Mouse (Mus musculus): ENCODE results near the gene Fis1. TPM values are rescaled to one million over a fixed set of nuclear protein-coding genes. Genes with fewer than 3 reads are reported as not detected.
A peak's percentile ranks its signal among the peaks of the same experiment; 100 is the strongest.

Fis1 gene
- total RNA-seq, 2 experiments from 2014 or later = 226 to 227 TPM

DNA sequence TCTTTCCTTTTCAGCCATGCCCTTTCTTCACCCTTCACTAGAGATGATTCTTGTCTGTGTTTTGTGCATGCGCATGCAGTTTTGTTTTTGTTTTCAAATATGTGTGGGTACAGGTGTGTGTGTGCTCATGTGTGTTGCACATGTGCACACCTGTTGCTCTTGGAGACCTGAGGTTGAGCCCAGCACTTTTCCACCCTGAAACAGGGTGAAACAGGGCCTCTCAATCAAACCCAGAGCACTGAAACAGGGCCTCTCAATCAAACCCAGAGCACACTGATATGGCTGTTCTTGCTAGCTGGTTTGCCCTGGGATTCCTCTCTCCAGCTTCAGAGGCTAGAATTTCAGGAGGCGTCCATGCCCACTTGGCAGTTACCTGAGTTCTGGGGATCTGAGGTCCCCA is 47.5 kb downstream of the Fis1 start:
- DNase-seq (ENCODE audit: extremely low spot score in 1 of 2, low spot score in 2 of 2) = no peak
- intact Hi-C loops (cut with DNase I) = no loop called here

DNA sequence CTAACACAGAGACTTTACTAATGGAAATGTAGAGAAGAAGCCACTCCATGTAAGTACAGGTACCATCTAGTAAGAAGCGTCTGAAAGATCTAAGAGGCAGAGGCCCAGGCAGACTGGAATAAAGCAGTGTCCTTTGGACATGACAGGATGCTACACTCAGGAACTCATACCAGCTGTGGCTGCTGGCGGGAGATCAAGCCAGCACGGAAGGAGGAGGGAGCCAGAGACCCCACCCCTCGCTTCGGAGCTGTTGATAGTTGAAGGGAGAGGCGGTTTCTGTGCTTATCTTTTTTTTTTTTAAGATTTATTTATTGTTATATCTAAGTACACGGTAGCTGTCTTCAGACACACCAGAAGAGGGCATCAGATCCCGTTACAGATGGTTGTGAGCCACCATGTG is 54.2 kb downstream of the Fis1 start:
- intact Hi-C loops (cut with DNase I) = no loop called here
- no peak for DNase-seq (ENCODE audit: extremely low spot score in 1 of 2, low spot score in 2 of 2)

DNA sequence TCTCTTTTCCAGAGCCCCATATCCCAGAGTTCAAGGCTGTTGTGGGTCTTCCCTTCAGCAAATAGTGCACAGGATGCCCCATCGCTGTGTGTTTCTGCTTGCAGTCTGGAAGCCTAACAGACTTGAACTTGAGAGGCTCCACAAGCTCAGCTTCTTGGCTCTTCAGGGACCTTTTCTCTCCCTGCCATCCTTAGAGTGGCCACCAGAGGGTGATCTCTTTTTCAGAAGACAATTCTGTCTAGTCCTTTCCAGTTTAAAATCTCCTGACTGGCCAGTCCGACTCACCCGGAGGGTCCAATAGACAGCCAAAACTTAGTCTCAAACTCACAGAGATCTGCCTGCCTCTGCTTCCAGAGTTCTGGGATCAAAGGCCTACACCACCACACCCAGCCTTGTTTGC is 56.9 kb downstream of the Fis1 start:
- intact Hi-C loops (cut with DNase I) = loop anchor here (5.0 kb wide), 1 partner anchor 78 kb away; no protein-coding TSS in a partner anchor
- DNase-seq (ENCODE audit: extremely low spot score in 1 of 2, low spot score in 2 of 2) = peak in 1 of 2 experiments; percentile 60

DNA sequence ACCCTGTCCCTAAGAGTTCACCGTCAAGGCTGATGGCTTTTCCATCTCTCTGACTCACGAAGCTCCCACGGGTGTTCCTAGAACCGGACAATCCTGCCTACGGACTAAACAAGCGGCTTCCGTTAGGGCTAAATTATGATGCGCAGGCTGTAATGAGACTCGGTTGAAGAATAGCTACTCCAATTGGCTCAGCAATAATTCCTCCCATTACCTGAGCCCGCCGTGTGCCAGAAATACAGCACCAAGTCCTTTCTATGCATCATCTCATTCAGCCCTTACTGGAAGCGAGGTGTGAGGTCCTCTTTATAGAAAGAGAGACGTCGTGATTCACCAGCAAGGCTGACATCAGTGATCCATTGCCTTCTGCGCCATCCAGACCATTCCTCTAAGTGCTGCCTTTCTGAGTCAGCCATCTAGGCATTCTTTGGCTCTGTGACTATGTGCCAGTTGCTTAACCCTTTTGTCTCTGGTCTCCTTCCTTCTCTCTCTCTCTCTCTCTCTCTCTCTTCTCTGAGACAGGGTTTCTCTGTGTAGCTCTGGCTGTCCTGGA is 59.4 kb downstream of the Fis1 start:
- intact Hi-C loops (cut with DNase I) = loop anchor here (5.0 kb wide), 1 partner anchor 80 kb away; no protein-coding TSS in a partner anchor
- no peak for DNase-seq (ENCODE audit: extremely low spot score in 1 of 2, low spot score in 2 of 2)

Small RNAs within 50 kb of the gene (microRNA-seq; reads per million reads assigned to microRNA genes)
- 449 reads per million, percentile 70 among the genes with 10 or more reads in this experiment for gene Mir702

Other genes with a start within 250 kb of the Fis1 start
- 10 to 100 TPM; 24.8 to 25.3 TPM for gene Col26a1, start 70.1 kb upstream of the Fis1 start, total RNA-seq (2021)
- gene Ift22, start 45.1 kb upstream of the Fis1 start, total RNA-seq (2021) = 10 to 100 TPM; 88.2 to 88.9 TPM
- not detected for gene Cldn15, start 13.3 kb downstream of the Fis1 start, total RNA-seq (2021)
- 10 to 100 TPM; 32.5 to 39.6 TPM for gene Plod3, start 33.7 kb downstream of the Fis1 start, total RNA-seq (2021)
- 10 to 100 TPM; 77.5 to 84.5 TPM for gene Znhit1, start 34.7 kb downstream of the Fis1 start, total RNA-seq (2021)
- 100 to 1,000 TPM; 200 to 207 TPM for gene Vgf, start 73.1 kb downstream of the Fis1 start, total RNA-seq (2021)
- gene Ap1s1, start 92.9 kb downstream of the Fis1 start, total RNA-seq (2021) = 100 to 1,000 TPM; 228 to 230 TPM
- under 1 TPM; 0.71 to 0.97 TPM for gene Serpine1, start 119.0 kb downstream of the Fis1 start, total RNA-seq (2021)
- 1 to 10 TPM; 3.0 to 3.9 TPM for gene Trim56, start 162.9 kb downstream of the Fis1 start, total RNA-seq (2021)
- gene Muc3, start 196.0 kb downstream of the Fis1 start, total RNA-seq (2021) = not detected